Mouse (Mus musculus) thymus, adult 18-20 months (tissue): ENCODE data around the gene Pde6d.

Experiments used
- DNase-seq, 2 experiments: peaks; one replicate each; pipeline ENCODE4 v3.0.0; 2022; ENCODE audit warnings: mixed read lengths in 2 of 2

Pde6d gene

GRCm38 (mm10) chr1:86502221-86503048 lies 80.0 kb downstream of the Pde6d start:
- DNase-seq, result no peak

DNA sequence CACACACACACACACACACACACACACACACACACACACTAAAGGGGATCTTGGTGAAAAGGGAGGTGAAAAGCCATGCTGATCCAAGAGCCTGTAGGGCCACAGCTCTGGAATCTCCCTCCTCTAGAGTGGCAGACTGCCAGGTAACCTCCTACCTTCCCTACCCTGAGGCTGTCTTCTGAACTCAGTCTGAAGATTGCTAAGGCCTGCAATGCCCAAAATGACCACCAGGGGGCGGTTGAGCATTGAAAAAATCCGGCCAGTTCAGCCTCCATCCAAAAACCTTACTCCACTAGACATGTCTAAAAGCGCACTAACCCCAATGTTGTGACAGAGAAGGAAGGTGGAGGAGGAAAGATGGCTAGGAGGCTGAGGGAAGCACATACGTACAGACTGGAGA lies 80.9 kb downstream of the Pde6d start:
- DNase-seq, result peak; percentile 79 to 82

- peak in 1 of 2 experiments; percentile 52 for DNase-seq
Observed at GRCm38 (mm10) chr1:86501114-86501532, 81.3 kb downstream of the Pde6d start.

- DNase-seq, result no peak
Observed at GRCm38 (mm10) chr1:86500681-86501080, 81.7 kb downstream of the Pde6d start.

DNA sequence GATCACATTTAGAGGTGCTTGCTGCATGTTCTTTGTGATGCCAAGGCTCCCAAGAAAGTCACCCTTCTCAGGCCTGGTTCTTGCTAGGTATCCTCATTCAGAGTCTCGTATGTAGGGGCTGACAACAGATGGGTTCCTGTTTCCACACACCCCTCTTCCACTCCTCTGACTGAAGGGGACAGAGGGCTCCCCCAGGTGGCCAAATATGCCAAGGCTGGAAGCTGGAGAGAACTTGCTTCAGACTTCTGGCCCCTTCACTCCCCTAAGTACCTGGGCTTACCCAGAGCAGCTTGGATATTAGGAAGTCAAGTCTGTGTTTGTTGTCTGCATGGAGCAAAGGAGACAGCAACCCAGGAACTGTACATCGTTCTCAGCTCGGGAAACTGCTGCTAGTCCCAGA lies 82.5 kb downstream of the Pde6d start:
- peak; percentile 64 to 73 for DNase-seq

GRCm38 (mm10) chr1:86498611-86499010 lies 83.8 kb downstream of the Pde6d start:
- DNase-seq, result no peak

GRCm38 (mm10) chr1:86497986-86498385 lies 84.4 kb downstream of the Pde6d start:
- no peak for DNase-seq

DNA sequence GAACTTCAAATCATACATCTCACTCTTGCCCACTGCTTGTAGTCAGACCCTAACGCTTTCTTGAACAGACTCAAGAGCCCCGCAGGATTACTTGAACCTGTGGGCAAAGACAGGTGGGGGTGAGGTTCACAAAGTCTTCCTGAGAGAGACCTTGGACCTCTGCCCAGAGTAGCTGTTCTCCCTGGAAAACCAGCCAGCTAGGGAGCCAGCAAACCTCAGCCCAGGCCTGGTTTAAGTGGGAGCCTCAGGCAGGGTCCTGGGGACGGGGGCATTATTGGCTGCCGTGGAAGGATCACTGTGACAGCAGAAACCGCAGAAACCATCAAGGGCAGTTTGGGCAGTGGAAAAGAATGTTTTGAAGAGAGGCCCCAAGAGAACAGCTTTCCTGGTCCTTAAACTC lies 85.1 kb downstream of the Pde6d start:
- no peak for DNase-seq

GRCm38 (mm10) chr1:86496340-86496739 lies 86.1 kb downstream of the Pde6d start:
- DNase-seq, result no peak

- no peak for DNase-seq
Observed at GRCm38 (mm10) chr1:86493783-86494182, 88.6 kb downstream of the Pde6d start.
